In genomic region chr17:71320731-71321130, GRCm38 (mm10) we compare ENCODE assay signal across 8 mouse cellular contexts. TPM values are rescaled to one million over a fixed set of nuclear protein-coding genes. Genes with fewer than 3 reads are reported as not detected.
A peak's percentile ranks its signal among the peaks of the same experiment; 100 is the strongest.
DNase-seq lines count a peak whose midpoint lies in the region; ATAC-seq and TF ChIP-seq lines count a peak whose summit lies in the region.
"Not testable (repeated sequence)": the region's sequence is repeated elsewhere in the genome, so short reads cannot be mapped to it uniquely, and the experiment has no call there.
"Had no signal": no experiment of that assay in that cellular context is flagged by ENCODE, and none has a peak within 500 bp of the region (broad histone marks: within the 10 kb centered on the region; RNA-seq: fewer than 3 reads in every experiment).

No protein-coding gene starts in this region.

- 80% methylated on average over 8 of the region's 8 CpGs for WGBS in heart, embryonic 10.5 days
- 91% methylated on average over 8 of the region's 8 CpGs for WGBS in limb, embryonic 10.5 days
- WGBS in limb, embryonic 11.5 days, result 89% methylated on average over 8 of the region's 8 CpGs
- 83% methylated on average over 8 of the region's 8 CpGs for WGBS in liver, embryonic 11.5 days
- WGBS in liver, postnatal 0 days (ENCODE audit: insufficient replicate concordance), result 76% methylated on average over 8 of the region's 8 CpGs
- WGBS in midbrain, embryonic 11.5 days, result 90% methylated on average over 8 of the region's 8 CpGs

- not testable (repeated sequence) for H3K9me3 ChIP-seq in heart, embryonic 10.5 days; limb, embryonic 10.5 days (replicated peaks); limb, embryonic 11.5 days (ENCODE audit: control insufficient read depth, low read length); liver, embryonic 11.5 days (ENCODE audit: control insufficient read depth, low read length); liver, postnatal 0 days (ENCODE audit: low read length); midbrain, embryonic 11.5 days (ENCODE audit: control insufficient read depth, low read length)

- peak; percentile 56 for DNase-seq in heart, adult 11 months
- peak; percentile 66 for DNase-seq in heart, embryonic 10.5 days (ENCODE audit: low spot score)
- peak; percentile 23 for DNase-seq in limb, embryonic 10.5 days (ENCODE audit: low spot score)
- DNase-seq in limb, embryonic 11.5 days (ENCODE audit: low spot score), result peak; percentile 16
- DNase-seq in liver, embryonic 11.5 days (ENCODE audit: low spot score), result peak; percentile 15
- DNase-seq in liver, postnatal 0 days, result peak; percentile 5
- peak; percentile 68 for DNase-seq in midbrain, embryonic 11.5 days (ENCODE audit: low spot score, missing footprints)

- H3K4me3 ChIP-seq in heart, embryonic 10.5 days; limb, embryonic 10.5 days; limb, embryonic 11.5 days (ENCODE audit: low read depth, low read length); liver, embryonic 11.5 days (ENCODE audit: low read depth, low read length); liver, postnatal 0 days (ENCODE audit: low read depth, low read length); midbrain, embryonic 11.5 days (ENCODE audit: low read depth, low read length): not testable (repeated sequence)

- H3K36me3 ChIP-seq in heart, embryonic 10.5 days; limb, embryonic 10.5 days; limb, embryonic 11.5 days (ENCODE audit: control insufficient read depth, insufficient read depth, low read length); liver, embryonic 11.5 days (ENCODE audit: control insufficient read depth, insufficient read depth, low read length); liver, postnatal 0 days (replicated peaks; ENCODE audit: insufficient read depth, low read length); midbrain, embryonic 11.5 days (ENCODE audit: control insufficient read depth, insufficient read depth, low read length): not testable (repeated sequence)

- not testable (repeated sequence) for TF ChIP-seq CTCF in liver, postnatal 0 days (IDR thresholded peaks at IDR 0.05; ENCODE audit: low read depth)

- H3K9ac ChIP-seq in limb, embryonic 11.5 days (ENCODE audit: low read length); liver, embryonic 11.5 days (ENCODE audit: low read depth, low read length); liver, postnatal 0 days (replicated peaks); midbrain, embryonic 11.5 days (ENCODE audit: low read length): not testable (repeated sequence)

- ATAC-seq in limb, embryonic 11.5 days (ENCODE audit: insufficient number of reproducible peaks, low FRiP score, low TSS enrichment, low read depth); liver, embryonic 11.5 days (replicated peaks; ENCODE audit: low FRiP score); liver, postnatal 0 days; midbrain, embryonic 11.5 days (ENCODE audit: low FRiP score): not testable (repeated sequence)

- not testable (repeated sequence) for H3K4me1 ChIP-seq in heart, embryonic 10.5 days; limb, embryonic 10.5 days; limb, embryonic 11.5 days (ENCODE audit: control insufficient read depth, insufficient read depth, low read length); liver, embryonic 11.5 days (replicated peaks; ENCODE audit: control insufficient read depth, insufficient read depth, low read length); liver, postnatal 0 days (ENCODE audit: insufficient read depth); midbrain, embryonic 11.5 days (ENCODE audit: control insufficient read depth, insufficient read depth, low read length)

- H3K27me3 ChIP-seq in heart, embryonic 10.5 days (ENCODE audit: insufficient read depth, poor library complexity, severe bottlenecking); limb, embryonic 10.5 days (ENCODE audit: low read depth, poor library complexity, severe bottlenecking); limb, embryonic 11.5 days (ENCODE audit: control insufficient read depth, insufficient read depth, low read length); liver, embryonic 11.5 days (replicated peaks; ENCODE audit: control insufficient read depth, insufficient read depth, low read length); liver, postnatal 0 days (ENCODE audit: insufficient read depth, low read length); midbrain, embryonic 11.5 days (ENCODE audit: control insufficient read depth, insufficient read depth, low read length): not testable (repeated sequence)

- not testable (repeated sequence) for TF ChIP-seq EP300 in liver, postnatal 0 days (IDR thresholded peaks at IDR 0.05; ENCODE audit: low read depth)

- H3K4me2 ChIP-seq in limb, embryonic 11.5 days (ENCODE audit: low read depth, severe bottlenecking); liver, embryonic 11.5 days; liver, postnatal 0 days (ENCODE audit: low read depth, low read length); midbrain, embryonic 11.5 days: not testable (repeated sequence)

- not testable (repeated sequence) for H3K27ac ChIP-seq in heart, embryonic 10.5 days; limb, embryonic 10.5 days; limb, embryonic 11.5 days (replicated peaks; ENCODE audit: low read depth, low read length); liver, embryonic 11.5 days (ENCODE audit: low read depth, low read length); liver, postnatal 0 days (ENCODE audit: low read depth); midbrain, embryonic 11.5 days (ENCODE audit: low read depth, low read length)

RNA-seq across cellular contexts. Expression of gene Emilin2, which starts 9.0 kb away (rescaled TPM):
- polyA plus RNA-seq in heart, embryonic 10.5 days (2016; fragmentation: Nextera tagmentation; extraction: Ambion mirVana), result 66.9 and 119 TPM in 2 replicates
- polyA plus RNA-seq in limb, embryonic 10.5 days (2016; fragmentation: Nextera tagmentation; extraction: Ambion mirVana), result 30.0 and 36.1 TPM in 2 replicates
- polyA plus RNA-seq in limb, embryonic 11.5 days (2014; fragmentation: Nextera tagmentation; extraction: Ambion mirVana), result 15.8 and 20.3 TPM in 2 replicates
- 31.3 and 33.4 TPM in 2 replicates for polyA plus RNA-seq in liver, embryonic 11.5 days (2014; fragmentation: Nextera tagmentation; extraction: Ambion mirVana)
- polyA plus RNA-seq in liver, postnatal 0 days (2015; fragmentation: Nextera tagmentation; extraction: Ambion mirVana), result 10.0 and 12.0 TPM in 2 replicates
- polyA plus RNA-seq in midbrain, embryonic 11.5 days (2014; fragmentation: Nextera tagmentation; extraction: Ambion mirVana), result 10.2 and 11.8 TPM in 2 replicates
- polyA plus RNA-seq: CD4-positive, CD25-positive, alpha-beta regulatory T cell, adult 4 months had no signal

Comparison
In these comparisons a context has a peak if more than half of its experiments do, and no peak if none do; other contexts are left out.
1. DNase-seq: peak in every context shown above with its lines; median percentile 68 in midbrain, embryonic 11.5 days; 66 in heart, embryonic 10.5 days; 56 in heart, adult 11 months; 23 in limb, embryonic 10.5 days; 16 in limb, embryonic 11.5 days; 15 in liver, embryonic 11.5 days; 5 in liver, postnatal 0 days.